28 mouse cellular contexts compared by ENCODE assay signal in genomic region chr12:57515702-57516377, GRCm38 (mm10). TPM values are rescaled to one million over a fixed set of nuclear protein-coding genes. Genes with fewer than 3 reads are reported as not detected.
DNase-seq lines count a peak whose midpoint lies in the region; ATAC-seq and TF ChIP-seq lines count a peak whose summit lies in the region.
"Had no signal": no experiment of that assay in that cellular context is flagged by ENCODE, and none has a peak within 500 bp of the region (broad histone marks: within the 10 kb centered on the region; RNA-seq: fewer than 3 reads in every experiment).

No protein-coding gene starts in this region.

- TF ChIP-seq EP300 in ES-Bruce4 (IDR thresholded peaks at IDR 0.05; ENCODE audit: insufficient read depth, low read depth, low read length): no peak

- DNase-seq in lung, adult 2 months: no peak
- DNase-seq in fat pad, adult 2 months (ENCODE audit: extremely low read depth, low read depth, low spot score): peak; percentile 11
- DNase-seq in thymus, postnatal 14 days: no peak
- no peak for DNase-seq in natural killer cell, adult 2 months (ENCODE audit: low spot score in 2 of 2)
- DNase-seq: adrenal gland, postnatal 10 days; cerebellum, adult 9-10 months; cerebellum, postnatal 36 days; heart, postnatal 14 days; kidney, adult 8-10 months; kidney, postnatal 4 days; layer of hippocampus, postnatal 36 days; left cerebral cortex, postnatal 4 days; lung, postnatal 10 days; midbrain, embryonic 14.5 days; right cerebral cortex, postnatal 14 days had no signal

- H3K27ac ChIP-seq in lung, embryonic 15.5 days: peak overlapping the region; percentile 55; the same call in 1 of the 2 replicates
- H3K27ac ChIP-seq in ES-Bruce4 (ENCODE audit: insufficient read depth, low read length): peak overlapping the region; percentile 9; the same call in 1 of the 2 replicates
- H3K27ac ChIP-seq in stomach, embryonic 15.5 days: no peak overlapping the region; the same call in 1 of the 2 replicates
- H3K27ac ChIP-seq in midbrain, embryonic 16.5 days (ENCODE audit: low read length): no peak overlapping the region
- H3K27ac ChIP-seq: forebrain, embryonic 15.5 days; hindbrain, embryonic 10.5 days; hindbrain, embryonic 15.5 days; kidney, postnatal 0 days; limb, embryonic 15.5 days; liver, embryonic 14.5 days; macrophage; neural tube, embryonic 12.5 days had no signal

- no peak overlapping the region for H3K9ac ChIP-seq in lung, embryonic 15.5 days
- no peak overlapping the region for H3K9ac ChIP-seq in ES-Bruce4 (ENCODE audit: low read depth, poor library complexity, severe bottlenecking)
- H3K9ac ChIP-seq in stomach, embryonic 15.5 days: no peak overlapping the region
- H3K9ac ChIP-seq in midbrain, embryonic 16.5 days (ENCODE audit: low read depth, low read length): no peak overlapping the region
- H3K9ac ChIP-seq: forebrain, embryonic 15.5 days; hindbrain, embryonic 15.5 days; limb, embryonic 15.5 days; liver, embryonic 14.5 days; neural tube, embryonic 12.5 days had no signal

- WGBS in lung, embryonic 15.5 days: 26% methylated on average over 12 of the region's 12 CpGs
- WGBS in lung, adult 2 months: 46% methylated on average over 12 of the region's 12 CpGs
- WGBS in stomach, embryonic 15.5 days: 42% methylated on average over 12 of the region's 12 CpGs
- WGBS in midbrain, embryonic 16.5 days: 45% methylated on average over 12 of the region's 12 CpGs

- no peak overlapping the region for H3K4me3 ChIP-seq in lung, embryonic 15.5 days
- H3K4me3 ChIP-seq in lung, adult 2 months (replicated peaks; ENCODE audit: extremely low read depth, low read depth, low read length): no peak overlapping the region
- no peak overlapping the region for H3K4me3 ChIP-seq in ES-Bruce4 (ENCODE audit: low read depth, low read length)
- H3K4me3 ChIP-seq in stomach, embryonic 15.5 days (replicated peaks): no peak overlapping the region
- no peak overlapping the region for H3K4me3 ChIP-seq in midbrain, embryonic 16.5 days (ENCODE audit: low read depth, low read length)
- H3K4me3 ChIP-seq: forebrain, embryonic 15.5 days; hindbrain, embryonic 10.5 days; hindbrain, embryonic 15.5 days; limb, embryonic 15.5 days; neural tube, embryonic 12.5 days had no signal

- no peaks in the 10 kb centered on the region for H3K36me3 ChIP-seq in lung, embryonic 15.5 days
- no peaks in the 10 kb centered on the region for H3K36me3 ChIP-seq in ES-Bruce4 (ENCODE audit: control insufficient read depth, insufficient read depth, low read length, poor library complexity, severe bottlenecking)
- no peaks in the 10 kb centered on the region for H3K36me3 ChIP-seq in stomach, embryonic 15.5 days
- H3K36me3 ChIP-seq in midbrain, embryonic 16.5 days (ENCODE audit: control insufficient read depth, insufficient read depth, low read length): no peaks in the 10 kb centered on the region
- H3K36me3 ChIP-seq: forebrain, embryonic 15.5 days; hindbrain, embryonic 10.5 days; hindbrain, embryonic 15.5 days; limb, embryonic 15.5 days; neural tube, embryonic 12.5 days had no signal

- no peak for TF ChIP-seq POLR2A in lung, adult 2 months (IDR thresholded peaks at IDR 0.05; ENCODE audit: borderline replicate concordance, extremely low read depth, low read depth, low read length)
- no peak for TF ChIP-seq POLR2A in ES-Bruce4 (IDR thresholded peaks at IDR 0.05; ENCODE audit: insufficient read depth, low read length)

- no peak for TF ChIP-seq CTCF in lung, adult 2 months (IDR thresholded peaks at IDR 0.05; ENCODE audit: insufficient read depth, low read length)
- TF ChIP-seq CTCF in ES-Bruce4 (IDR thresholded peaks at IDR 0.05; ENCODE audit: low read depth, low read length): no peak

- ATAC-seq in lung, embryonic 15.5 days (ENCODE audit: borderline replicate concordance, extremely low read depth, low FRiP score, low TSS enrichment): no peak
- peak; percentile 58; the same call in 1 of the 2 replicates for ATAC-seq in stomach, embryonic 15.5 days (ENCODE audit: insufficient read depth, low FRiP score, low read depth)
- ATAC-seq in midbrain, embryonic 16.5 days: no peak
- ATAC-seq: forebrain, embryonic 15.5 days; inflammation-experienced regulatory T-cells, adult 6 months had no signal

- no peaks in the 10 kb centered on the region for H3K9me3 ChIP-seq in lung, embryonic 15.5 days
- no peaks in the 10 kb centered on the region for H3K9me3 ChIP-seq in ES-Bruce4 (replicated peaks; ENCODE audit: control insufficient read depth, insufficient read depth, low read length, poor library complexity, severe bottlenecking)
- no peaks in the 10 kb centered on the region for H3K9me3 ChIP-seq in stomach, embryonic 15.5 days
- H3K9me3 ChIP-seq in midbrain, embryonic 16.5 days (replicated peaks; ENCODE audit: control insufficient read depth, low read length, poor library complexity, severe bottlenecking): no peaks in the 10 kb centered on the region
- H3K9me3 ChIP-seq: forebrain, embryonic 15.5 days; hindbrain, embryonic 10.5 days; hindbrain, embryonic 15.5 days; limb, embryonic 15.5 days; neural tube, embryonic 12.5 days had no signal

- no peak overlapping the region for H3K4me2 ChIP-seq in lung, embryonic 15.5 days
- H3K4me2 ChIP-seq in stomach, embryonic 15.5 days: peak overlapping the region; percentile 8; the same call in 1 of the 2 replicates
- H3K4me2 ChIP-seq in midbrain, embryonic 16.5 days (ENCODE audit: low read length): no peak overlapping the region
- H3K4me2 ChIP-seq: forebrain, embryonic 15.5 days; hindbrain, embryonic 15.5 days; limb, embryonic 15.5 days; neural tube, embryonic 12.5 days had no signal

- H3K4me1 ChIP-seq in lung, embryonic 15.5 days: 0 out of 2 replicates have a peak, but pooled peaks cover 4% of the 10 kb centered on the region
- no peaks in the 10 kb centered on the region for H3K4me1 ChIP-seq in lung, adult 2 months (ENCODE audit: control insufficient read depth, insufficient read depth, low read length)
- H3K4me1 ChIP-seq in ES-Bruce4 (ENCODE audit: control insufficient read depth, insufficient read depth, low read length): peaks cover 2% of the 10 kb centered on the region
- H3K4me1 ChIP-seq in stomach, embryonic 15.5 days: no peaks in the 10 kb centered on the region
- no peaks in the 10 kb centered on the region for H3K4me1 ChIP-seq in midbrain, embryonic 16.5 days (ENCODE audit: control insufficient read depth, insufficient read depth, low read length)
- H3K4me1 ChIP-seq: forebrain, embryonic 15.5 days; hindbrain, embryonic 10.5 days; hindbrain, embryonic 15.5 days; limb, embryonic 15.5 days; neural tube, embryonic 12.5 days had no signal

- no peaks in the 10 kb centered on the region for H3K27me3 ChIP-seq in lung, embryonic 15.5 days
- H3K27me3 ChIP-seq in ES-Bruce4 (ENCODE audit: control insufficient read depth, insufficient read depth, low read length, poor library complexity, severe bottlenecking): no peaks in the 10 kb centered on the region; the same call in 1 of the 2 replicates
- no peaks in the 10 kb centered on the region for H3K27me3 ChIP-seq in stomach, embryonic 15.5 days (replicated peaks)
- no peaks in the 10 kb centered on the region for H3K27me3 ChIP-seq in midbrain, embryonic 16.5 days (ENCODE audit: control insufficient read depth, insufficient read depth, low read depth, low read length)
- H3K27me3 ChIP-seq: forebrain, embryonic 15.5 days; hindbrain, embryonic 15.5 days; limb, embryonic 15.5 days; neural tube, embryonic 12.5 days had no signal

RNA-seq across cellular contexts. Expression of gene Foxa1, which starts 30.9 kb away (rescaled TPM):
- polyA plus RNA-seq in lung, embryonic 15.5 days (2015; fragmentation: Nextera tagmentation; extraction: Ambion mirVana): 14.8 and 18.0 TPM in 2 replicates
- polyA plus RNA-seq in lung, adult 2 months (2012; rRNA removed): 28.5 and 31.1 TPM in 2 replicates
- 0.62 and 0.85 TPM in 2 replicates for polyA plus RNA-seq in ES-Bruce4 (2011; ENCODE audit: insufficient read depth, insufficient read length, low read depth, missing spikeins)
- 23.2 and 27.1 TPM in 2 replicates for polyA plus RNA-seq in stomach, embryonic 15.5 days (2015; fragmentation: Nextera tagmentation; extraction: Ambion mirVana)
- polyA plus RNA-seq in midbrain, embryonic 16.5 days (2015; fragmentation: Nextera tagmentation; extraction: Ambion mirVana): 1.1 and 1.8 TPM in 2 replicates
- polyA plus RNA-seq: inflammation-experienced regulatory T-cells, adult 6 months; limb, embryonic 15.5 days; macrophage had no signal

RNA-seq across cellular contexts. Expression of gene Ttc6, which starts 48.1 kb away (rescaled TPM):
- 5.9 and 7.4 TPM in 2 replicates for polyA plus RNA-seq in lung, embryonic 15.5 days (2015; fragmentation: Nextera tagmentation; extraction: Ambion mirVana)
- polyA plus RNA-seq in lung, adult 2 months (2012; rRNA removed): 3.5 and 5.2 TPM in 2 replicates
- 0.22 and 0.24 TPM in 2 replicates for polyA plus RNA-seq in ES-Bruce4 (2011; ENCODE audit: insufficient read depth, insufficient read length, low read depth, missing spikeins)
- polyA plus RNA-seq in stomach, embryonic 15.5 days (2015; fragmentation: Nextera tagmentation; extraction: Ambion mirVana): 3.8 and 4.2 TPM in 2 replicates
- 1.1 and 1.3 TPM in 2 replicates for polyA plus RNA-seq in midbrain, embryonic 16.5 days (2015; fragmentation: Nextera tagmentation; extraction: Ambion mirVana)
- polyA plus RNA-seq: inflammation-experienced regulatory T-cells, adult 6 months; macrophage had no signal

Comparison
In these comparisons a context has a peak if more than half of its experiments do, and no peak if none do; other contexts are left out.
1. H3K27ac ChIP-seq: peak in lung, embryonic 15.5 days (single experiment) and ES-Bruce4 (single experiment); none in stomach, embryonic 15.5 days (single experiment) and midbrain, embryonic 16.5 days (single experiment).